Mouse (Mus musculus): ENCODE data around the gene Tefm.

GRCm38 (mm10) chr11:80173963-80174670 is 32.1 kb upstream of the Tefm start:
- TF ChIP-seq POLR2A (IDR thresholded peaks at IDR 0.05; ENCODE audit: insufficient read depth, low read depth, low read length): no peak
- TF ChIP-seq CTCF (IDR thresholded peaks at IDR 0.05): no peak
- no peak for TF ChIP-seq EP300 (IDR thresholded peaks at IDR 0.05; ENCODE audit: insufficient read depth, low read depth, low read length)

All from heart, adult 2 months (tissue).